Mouse (Mus musculus) megakaryocyte, embryonic 14.5 days (primary cell): ENCODE data around the gene Brca1. TPM values are rescaled to one million over a fixed set of nuclear protein-coding genes. Genes with fewer than 3 reads are reported as not detected.
"Not testable (repeated sequence)": the region's sequence is repeated elsewhere in the genome, so short reads cannot be mapped to it uniquely, and the experiment has no call there.

Experiments
- H3K27me3 ChIP-seq: replicated peaks from 2 replicates; pipeline ENCODE3; 2012; ENCODE audit warnings: inconsistent platforms
- H3K36me3 ChIP-seq: replicated peaks from 2 replicates; pipeline ENCODE3; 2012; ENCODE audit warnings: low read length, inconsistent platforms, mixed read lengths
- H3K4me1 ChIP-seq: 2 replicates; pipeline ENCODE4 v1.6.1; 2012; ENCODE audit warnings: inconsistent platforms
- H3K4me3 ChIP-seq: replicated peaks from 2 replicates; pipeline ENCODE3; 2012; ENCODE audit warnings: moderate library complexity, mild to moderate bottlenecking, inconsistent platforms
- H3K9me3 ChIP-seq: 2 replicates; pipeline ENCODE4 v1.6.1; 2012; ENCODE audit warnings: inconsistent platforms
- FLI1 ChIP-seq: IDR thresholded peaks from 2 replicates; pipeline ENCODE4 v1.6.1; 2012; ENCODE audit warnings: low read length, inconsistent platforms, mixed read lengths
- GATA1 ChIP-seq: IDR thresholded peaks from 3 replicates; pipeline ENCODE4 v1.6.1; 2012; ENCODE audit warnings: mixed read lengths, low read length, inconsistent platforms, borderline replicate concordance
- polyA plus RNA-seq: library from polyadenylated mRNA; stranded (reverse); fragments of >175 nt; gene quantifications from 2 replicates; pipeline ENCODE4 v1.2.3, GENCODE M21; 2012; ENCODE audit warnings: low replicate concordance; ENCODE audit not compliant: insufficient read depth

Gene Brca1
- polyA plus RNA-seq, 1 experiment, result 1.9 TPM

DNA sequence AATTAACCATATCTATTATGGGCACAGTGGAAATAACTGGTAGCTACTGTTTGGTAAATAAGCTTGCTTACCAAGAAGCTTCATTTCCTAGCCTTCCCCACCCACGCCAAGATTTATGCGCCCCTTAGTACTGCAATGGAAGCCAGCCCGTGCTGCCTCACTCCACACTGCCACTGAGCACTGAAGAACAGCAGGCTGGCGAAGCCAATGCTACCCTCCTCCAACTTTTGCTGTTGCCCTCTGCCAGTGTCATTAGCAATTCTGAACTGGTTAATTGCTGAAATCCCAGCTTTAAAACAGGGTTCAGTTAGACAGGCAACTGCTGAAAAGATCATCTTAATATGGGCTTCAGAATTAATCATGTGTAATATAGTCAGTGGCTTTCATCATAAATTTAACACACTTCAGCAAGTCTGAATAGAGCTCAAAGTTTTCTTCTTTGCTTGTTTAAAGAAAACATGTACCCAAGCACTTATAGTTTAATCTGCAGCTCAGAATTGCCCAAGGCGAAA lies 45.4 kb downstream of the Brca1 start:
- no peaks in the 10 kb centered on the region for H3K27me3 ChIP-seq
- no peaks in the 10 kb centered on the region for H3K4me1 ChIP-seq
- no peak overlapping the region for H3K4me3 ChIP-seq
- no peak for TF ChIP-seq GATA1
- TF ChIP-seq FLI1, result no peak
- H3K36me3 ChIP-seq, result peaks cover 83% of the 10 kb centered on the region
- H3K9me3 ChIP-seq, result no peaks in the 10 kb centered on the region

DNA sequence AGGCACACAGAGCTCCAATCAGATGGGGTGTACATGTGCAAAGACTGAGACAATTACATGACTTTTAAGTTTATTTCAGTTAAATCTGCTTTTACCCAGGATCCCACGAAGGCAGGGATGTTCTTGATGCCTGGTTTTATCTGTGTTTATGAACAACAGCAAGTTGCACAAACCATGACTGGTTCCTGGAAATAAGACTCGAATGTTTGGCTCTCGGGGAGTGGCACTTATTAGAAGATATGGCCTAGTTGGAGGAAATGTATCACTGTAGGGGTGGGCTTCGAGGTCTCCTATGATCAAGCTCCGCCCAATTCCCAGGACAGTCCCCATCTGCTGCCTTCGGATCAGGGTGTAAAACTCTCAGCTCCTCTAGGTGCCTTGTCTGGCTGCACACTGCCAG lies 65.6 kb downstream of the Brca1 start:
- Histone ChIP-seq H3K4me1 (peaks cover 33% of the 10 kb centered on the region), H3K9me3 (no peaks in the 10 kb centered on the region), H3K4me3 (no peak overlapping the region), H3K36me3 (peaks cover 38% of the 10 kb centered on the region), H3K27me3 (peaks cover 9% of the 10 kb centered on the region)
- TF ChIP-seq FLI1, result no peak
- no peak for TF ChIP-seq GATA1

DNA sequence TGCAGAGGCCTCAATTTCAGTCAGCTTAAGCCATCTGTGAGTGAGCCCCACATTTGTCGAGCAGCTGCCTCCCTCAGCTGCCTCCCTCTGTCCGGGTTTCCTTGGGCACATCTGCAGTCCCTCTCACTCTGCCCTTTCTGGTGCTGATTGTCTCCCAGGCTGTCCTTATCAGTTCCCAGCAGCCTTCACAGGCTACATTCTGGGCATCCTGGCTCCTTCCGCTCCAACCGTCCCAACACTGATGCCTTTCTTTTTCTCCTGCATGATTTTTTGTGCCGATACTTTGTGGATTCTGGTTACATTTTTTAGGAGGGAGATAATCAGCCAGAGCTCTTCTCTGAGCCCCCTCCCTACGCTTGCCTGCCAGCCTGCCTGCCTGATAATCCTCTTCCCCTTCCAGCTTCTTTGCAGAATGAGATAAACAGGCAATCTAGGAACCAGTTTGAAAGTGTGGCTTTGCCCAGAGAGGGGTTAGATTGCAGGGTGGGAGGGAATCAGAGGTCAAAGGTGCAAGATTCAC lies 66.2 kb downstream of the Brca1 start:
- Histone ChIP-seq H3K9me3 (no peaks in the 10 kb centered on the region), H3K4me3 (peak overlapping the region; percentile 62), H3K4me1 (peaks cover 33% of the 10 kb centered on the region), H3K36me3 (peaks cover 35% of the 10 kb centered on the region), H3K27me3 (peaks cover 15% of the 10 kb centered on the region)
- TF ChIP-seq FLI1, result no peak
- TF ChIP-seq GATA1, result peak; percentile 83; the same call in 2 of the 3 replicates

DNA sequence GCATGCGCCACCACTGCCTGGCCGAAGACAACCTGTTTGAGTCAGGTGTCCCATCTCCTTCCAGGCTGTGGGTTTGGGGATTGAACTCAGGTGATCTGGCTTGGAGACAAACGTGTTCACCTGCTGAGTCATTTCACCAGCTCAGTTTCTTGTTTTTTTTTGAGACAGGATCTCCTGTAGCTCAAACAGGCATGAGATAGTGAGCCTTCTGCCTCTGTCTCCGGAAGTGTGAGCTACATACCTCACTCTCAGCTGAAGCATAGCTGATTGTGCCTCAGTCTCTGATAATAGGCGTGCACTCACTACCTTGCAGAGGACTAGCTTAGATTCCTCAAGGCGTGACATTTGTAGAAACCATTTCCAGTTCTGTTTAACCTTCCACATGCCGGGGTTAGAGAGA lies 66.9 kb downstream of the Brca1 start:
- H3K4me3 ChIP-seq, result no peak overlapping the region

GRCm38 (mm10) chr11:101484245-101484644 lies 67.5 kb downstream of the Brca1 start:
- H3K36me3 ChIP-seq, result peaks cover 25% of the 10 kb centered on the region
- TF ChIP-seq GATA1 (no peak), FLI1 (no peak)
- H3K4me1 ChIP-seq, result peaks cover 35% of the 10 kb centered on the region
- H3K27me3 ChIP-seq, result peaks cover 27% of the 10 kb centered on the region
- H3K9me3 ChIP-seq, result no peaks in the 10 kb centered on the region
- no peak overlapping the region for H3K4me3 ChIP-seq

More for the DNA sequence above, 66.9 kb downstream of the Brca1 start:
- Histone ChIP-seq H3K27me3 (peaks cover 21% of the 10 kb centered on the region), H3K36me3 (peaks cover 31% of the 10 kb centered on the region), H3K9me3 (no peaks in the 10 kb centered on the region), H3K4me1 (peaks cover 33% of the 10 kb centered on the region)
- TF ChIP-seq FLI1 (no peak), GATA1 (no peak)

- H3K4me1 ChIP-seq, result peaks cover 39% of the 10 kb centered on the region
- no peak overlapping the region for H3K4me3 ChIP-seq
- H3K9me3 ChIP-seq, result no peaks in the 10 kb centered on the region
- H3K36me3 ChIP-seq, result peaks cover 21% of the 10 kb centered on the region
- TF ChIP-seq GATA1, result no peak
- no peak for TF ChIP-seq FLI1
- H3K27me3 ChIP-seq, result peaks cover 32% of the 10 kb centered on the region
Observed at GRCm38 (mm10) chr11:101483804-101484203, 68.0 kb downstream of the Brca1 start.

DNA sequence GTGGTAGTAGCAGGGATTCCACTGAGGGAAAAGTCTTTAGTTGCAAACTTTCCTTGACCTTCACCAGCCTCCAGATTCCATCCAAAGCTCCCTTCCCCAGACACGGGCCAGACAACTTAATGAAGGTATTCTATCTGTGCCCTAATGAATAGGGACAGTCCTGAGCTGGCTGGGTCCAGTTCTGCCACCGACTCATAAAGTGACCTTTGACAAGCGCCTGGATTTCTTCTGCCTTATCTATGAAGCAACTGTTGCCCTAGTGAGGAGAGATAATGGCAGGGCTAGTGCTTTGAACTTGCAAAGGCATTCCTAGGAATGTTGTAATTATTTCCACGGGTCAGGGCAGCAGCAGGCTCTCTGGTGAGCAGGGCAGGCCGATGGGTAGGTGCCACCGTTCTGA lies 70.8 kb downstream of the Brca1 start:
- Histone ChIP-seq H3K4me1 (peaks cover 29% of the 10 kb centered on the region), H3K27me3 (peaks cover 43% of the 10 kb centered on the region)
- TF ChIP-seq GATA1 (no peak), FLI1 (no peak)

DNA sequence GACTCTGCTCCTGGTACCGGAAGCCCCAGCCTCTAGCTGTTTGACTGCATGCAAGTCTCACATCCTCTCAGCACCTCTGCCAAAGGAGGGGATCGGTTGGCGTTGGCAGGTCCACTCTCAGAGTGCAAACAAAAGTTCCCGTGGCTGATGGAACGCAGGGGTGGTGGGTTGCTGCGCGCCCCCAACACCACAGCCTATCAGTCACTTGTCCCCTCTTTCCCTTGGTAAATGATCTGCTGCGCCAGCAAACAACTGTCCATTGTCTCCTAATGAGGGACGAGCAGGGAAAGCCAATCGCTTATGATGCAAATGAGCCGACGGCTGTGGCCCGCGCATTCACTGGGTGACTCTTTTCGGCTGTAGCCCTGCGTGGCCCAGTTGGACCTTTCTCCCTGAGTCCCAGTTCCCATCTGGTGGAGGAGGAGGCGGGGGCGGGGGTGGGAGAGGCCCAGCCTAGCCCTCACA lies 72.6 kb downstream of the Brca1 start:
- no peak for TF ChIP-seq GATA1
- Histone ChIP-seq H3K4me1 (peaks cover 12% of the 10 kb centered on the region), H3K9me3 (no peaks in the 10 kb centered on the region)

More for the DNA sequence above, 70.8 kb downstream of the Brca1 start:
- Histone ChIP-seq H3K36me3 (no peaks in the 10 kb centered on the region), H3K4me3 (no peak overlapping the region), H3K9me3 (no peaks in the 10 kb centered on the region)

GRCm38 (mm10) chr11:101477552-101478211 lies 74.1 kb downstream of the Brca1 start:
- Histone ChIP-seq H3K9me3 (no peaks in the 10 kb centered on the region), H3K27me3 (peaks cover 59% of the 10 kb centered on the region), H3K4me1 (peaks cover 7% of the 10 kb centered on the region), H3K4me3 (no peak overlapping the region), H3K36me3 (no peaks in the 10 kb centered on the region)
- no peak for TF ChIP-seq FLI1
- no peak for TF ChIP-seq GATA1

More for the DNA sequence above, 72.6 kb downstream of the Brca1 start:
- Histone ChIP-seq H3K27me3 (peaks cover 49% of the 10 kb centered on the region), H3K4me3 (no peak overlapping the region), H3K36me3 (no peaks in the 10 kb centered on the region)

GRCm38 (mm10) chr11:101477194-101477551 lies 74.6 kb downstream of the Brca1 start:
- peaks cover 64% of the 10 kb centered on the region for H3K27me3 ChIP-seq
- H3K4me3 ChIP-seq, result no peak overlapping the region
- no peaks in the 10 kb centered on the region for H3K9me3 ChIP-seq
- H3K36me3 ChIP-seq, result no peaks in the 10 kb centered on the region
- peaks cover 7% of the 10 kb centered on the region for H3K4me1 ChIP-seq
- TF ChIP-seq FLI1 (no peak), GATA1 (no peak)

DNA sequence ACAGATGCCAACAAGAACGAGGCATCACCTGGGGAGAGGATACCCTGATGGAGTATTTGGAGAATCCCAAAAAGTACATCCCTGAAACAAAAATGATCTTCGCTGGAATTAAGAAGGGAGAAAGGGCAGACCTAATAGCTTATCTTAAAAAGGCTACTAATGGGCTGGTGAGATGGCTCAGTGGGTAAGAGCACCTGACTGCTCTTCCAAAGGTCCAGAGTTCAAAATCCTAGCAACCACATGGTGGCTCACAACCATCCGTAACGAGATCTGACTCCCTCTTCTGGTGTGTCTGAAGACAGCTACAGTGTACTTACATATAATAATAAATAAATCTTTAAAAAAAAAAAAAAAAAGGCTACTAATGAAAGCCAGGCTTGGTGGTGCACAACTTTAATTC lies 75.4 kb downstream of the Brca1 start:
- H3K4me3 ChIP-seq, H3K36me3 ChIP-seq, H3K4me1 ChIP-seq, H3K9me3 ChIP-seq: not testable (repeated sequence)
- peaks cover 68% of the 10 kb centered on the region for H3K27me3 ChIP-seq
